Mouse (Mus musculus) left cerebral cortex, postnatal 25 days (tissue): ENCODE data around the gene Rock2. TPM values are rescaled to one million over a fixed set of nuclear protein-coding genes. Genes with fewer than 3 reads are reported as not detected.

Source experiments
- DNase-seq, 2 experiments: peaks; one replicate each; pipeline ENCODE4 v3.0.0; 2022; ENCODE audit warnings: low spot score in 2 of 2, mixed read lengths in 1 of 2
- intact Hi-C: fragments of 180-260 bp; cut with DNase I; formaldehyde crosslinking; loops from one replicate; pipeline ENCODE4 v1.15.1; 2025
- total RNA-seq, 2 experiments: library from RNA; stranded (reverse); gene quantifications; 2 replicates each; pipeline ENCODE4 v1.2.3; 2021

Rock2 gene
- total RNA-seq, result 100 to 1,000 TPM; 133 to 146 TPM

DNA sequence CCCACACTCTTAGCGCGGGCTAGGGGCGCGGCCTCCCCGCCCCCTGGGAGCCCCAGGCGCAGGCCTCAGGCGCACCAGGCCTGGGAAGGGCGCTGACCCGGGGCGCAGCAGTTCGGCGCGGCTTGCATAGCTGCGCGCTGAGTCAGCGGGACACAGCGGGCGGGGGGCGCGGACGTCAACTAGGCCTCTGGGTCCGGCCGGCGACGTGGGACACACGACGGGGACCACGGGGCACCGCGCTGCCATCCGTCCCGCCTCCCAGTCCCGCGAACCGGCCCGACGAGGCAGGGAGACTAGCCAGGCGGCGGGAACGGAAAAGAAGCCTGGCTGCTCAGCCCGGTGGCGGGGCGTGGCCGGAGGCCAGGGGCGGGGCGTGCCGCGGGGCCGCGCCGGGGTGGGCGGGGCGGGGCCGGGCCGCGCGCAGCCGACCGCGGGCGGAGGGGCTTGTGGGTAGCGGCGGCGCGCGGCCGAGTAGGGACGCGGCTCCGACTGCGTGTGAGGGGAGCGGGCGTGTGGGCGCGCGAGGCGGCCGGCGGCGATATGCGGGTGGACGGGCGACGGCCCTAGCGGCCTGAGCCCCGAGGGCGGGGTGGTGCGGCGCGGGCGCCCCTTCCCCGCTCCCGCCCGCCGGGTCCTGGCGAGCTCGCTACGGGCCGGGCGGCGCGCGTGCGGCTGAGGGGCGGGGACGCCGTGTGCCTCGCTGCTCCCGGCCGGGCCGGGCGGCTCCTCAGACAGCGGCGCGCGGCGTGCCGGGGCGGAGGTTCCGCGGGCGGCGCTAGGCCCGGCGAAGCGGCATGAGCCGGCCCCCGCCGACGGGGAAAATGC, at the start of gene Rock2:
TSS of gene Rock2 (plus strand) at position 500 of the 825 bp plus-strand sequence.
- peak; percentile 79 to 83 for DNase-seq
- intact Hi-C loops, result loop anchor here (2.0 kb wide), 2 partner anchors 44 to 58 kb away; no protein-coding TSS in a partner anchor

DNA sequence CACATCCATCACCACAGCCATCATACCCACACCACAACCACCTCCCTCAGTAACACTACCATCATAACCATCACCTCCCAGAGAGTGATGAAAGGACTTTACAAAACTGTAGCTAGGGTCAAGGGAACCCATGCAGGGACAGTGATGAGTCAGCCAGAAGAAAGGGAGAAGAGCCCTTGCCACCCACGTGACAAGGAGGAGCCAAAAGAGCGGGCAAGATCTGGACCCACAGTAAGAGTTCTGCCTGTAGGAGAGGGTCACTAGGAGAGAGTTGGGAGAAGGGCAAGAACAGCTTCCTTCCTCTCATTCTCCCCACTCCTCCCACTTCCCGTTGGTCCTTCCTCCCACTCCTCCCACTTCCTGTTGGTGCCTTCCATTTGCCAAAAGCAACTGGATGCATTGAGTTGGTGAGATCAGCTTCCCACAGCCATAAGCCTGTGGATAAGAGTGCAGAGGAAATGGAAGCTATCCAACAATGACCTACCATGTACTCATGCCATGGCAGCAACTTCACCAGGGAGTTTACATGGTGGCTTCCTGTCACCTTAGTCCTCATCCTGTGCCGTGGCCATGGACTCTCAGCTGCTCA, 47.4 kb upstream of the Rock2 start:
- DNase-seq, result no peak
- intact Hi-C loops, result no loop called here

DNA sequence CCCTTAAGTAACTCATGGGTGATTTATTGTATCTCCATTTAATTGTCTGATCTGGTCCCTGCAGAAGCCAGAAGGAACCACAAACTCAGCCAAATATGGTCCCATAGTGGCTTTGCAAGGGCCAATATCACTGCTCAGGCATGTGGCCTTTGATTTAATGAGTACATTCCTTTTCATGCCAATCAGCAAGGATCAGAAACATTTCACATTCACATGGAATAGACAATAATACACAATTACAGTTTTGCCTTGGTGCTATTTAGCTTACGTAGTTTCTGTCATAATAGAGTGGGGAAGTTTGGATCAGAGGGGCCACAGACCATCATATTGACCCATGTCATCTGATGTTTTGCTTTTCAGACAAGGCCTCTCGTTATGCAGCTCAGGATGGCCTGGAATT, 46.2 kb upstream of the Rock2 start:
- DNase-seq, result no peak
- intact Hi-C loops, result no loop called here

DNA sequence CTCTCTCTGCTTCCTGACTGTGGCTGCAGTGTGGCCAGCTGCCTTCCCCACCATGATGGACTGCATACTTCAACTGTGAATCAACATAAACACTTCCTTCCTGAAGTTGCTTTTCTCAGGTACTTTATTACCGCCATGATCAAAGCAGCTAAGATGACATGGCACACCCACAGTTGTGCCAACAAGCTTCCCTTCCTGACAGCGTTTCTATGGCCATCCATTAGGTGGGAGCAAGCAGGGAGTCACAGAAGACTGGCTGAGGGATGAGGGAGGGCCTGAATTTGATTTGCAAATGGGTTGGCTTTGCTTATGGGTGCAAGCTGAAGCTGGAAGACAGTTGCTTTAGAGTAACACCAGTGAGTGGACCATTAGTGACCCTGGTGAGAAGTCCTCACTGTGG, 44.9 kb upstream of the Rock2 start:
- DNase-seq, result no peak
- intact Hi-C loops, result loop anchor here (2.0 kb wide), 2 partner anchors 45 to 55 kb away; partner anchors contain the start of gene Rock2

DNA sequence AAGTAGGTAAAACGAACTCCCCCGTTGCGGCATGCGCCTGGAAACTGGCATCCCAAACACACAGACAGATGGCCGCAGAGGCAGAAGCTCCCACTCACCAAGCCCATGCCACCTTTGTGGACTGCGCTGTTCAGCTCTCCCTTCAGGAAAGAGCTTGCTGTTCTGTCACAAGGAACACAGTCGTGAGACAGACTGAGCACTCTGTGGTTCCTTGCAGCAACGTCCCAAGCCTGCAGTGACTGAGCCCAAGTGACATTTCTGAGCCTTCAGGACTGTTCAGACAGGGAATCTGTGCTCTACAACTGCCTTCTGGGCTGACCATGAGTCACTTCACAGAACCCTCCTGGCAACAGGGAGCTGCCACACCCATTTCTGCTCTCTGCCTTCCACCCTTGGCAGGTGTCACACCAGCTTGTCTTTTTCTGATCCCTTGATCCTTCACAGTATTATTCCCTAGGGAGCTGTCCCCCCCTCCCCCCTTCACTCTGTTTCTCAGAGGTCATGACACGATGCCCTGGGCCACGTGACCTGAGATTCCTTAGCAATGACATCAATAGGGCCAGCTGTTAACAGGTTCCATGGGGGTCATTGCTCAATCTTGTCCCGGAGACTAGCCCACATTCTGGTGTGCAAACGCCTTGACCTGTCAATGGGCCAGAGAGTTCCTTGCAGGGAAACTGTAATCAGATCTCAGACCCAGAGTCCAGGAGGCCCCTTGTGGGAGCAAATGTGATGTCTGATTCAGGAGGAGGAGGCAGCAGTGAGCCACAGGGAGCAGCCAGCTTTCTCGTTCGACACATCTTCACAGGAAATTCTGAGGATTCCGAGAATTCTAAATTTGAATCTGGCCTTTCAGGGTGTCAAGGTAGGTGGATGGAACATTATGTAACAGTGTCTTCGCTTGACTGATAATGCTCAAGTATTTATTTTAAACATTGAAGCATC, 44.0 kb upstream of the Rock2 start:
- peak; percentile 63 to 90 for DNase-seq
- intact Hi-C loops, result loop anchor here (2.0 kb wide), 2 partner anchors 44 to 54 kb away; partner anchors contain the start of gene Rock2

DNA sequence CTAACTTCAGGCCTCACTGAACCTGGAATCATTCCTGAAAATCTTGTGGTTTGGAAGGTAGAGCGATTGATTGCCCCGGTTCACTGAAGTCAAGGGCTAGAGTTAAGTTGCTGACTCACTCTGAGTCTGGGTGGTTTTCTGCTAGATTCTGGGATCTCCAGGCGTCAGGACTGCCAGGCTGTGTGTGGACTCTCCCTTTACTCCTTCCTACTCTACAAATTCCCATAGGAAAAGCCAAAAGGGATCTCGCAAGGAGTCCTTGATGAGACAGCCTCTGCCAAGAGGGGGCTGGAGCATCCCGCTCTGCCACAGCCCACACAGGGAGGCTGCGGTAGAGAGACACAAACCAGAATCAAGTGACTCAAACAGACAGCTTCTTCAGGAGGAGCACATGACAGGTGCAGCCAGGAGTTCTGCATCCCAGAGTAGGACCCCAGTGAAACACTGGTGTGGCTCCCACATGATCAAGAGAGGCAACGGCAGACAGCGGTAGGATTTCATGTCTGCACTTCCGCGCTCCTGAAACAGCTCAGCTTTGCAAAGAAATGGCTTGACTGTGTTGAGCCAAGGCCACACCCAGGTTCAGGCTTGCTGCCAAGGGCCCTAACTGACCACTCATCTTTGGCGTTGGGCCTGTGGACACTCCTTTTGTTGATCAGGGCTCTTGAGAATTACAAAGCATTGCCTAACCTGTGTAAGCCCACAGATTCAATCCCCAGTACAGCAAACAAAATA, 41.1 kb upstream of the Rock2 start:
- intact Hi-C loops, result no loop called here
- DNase-seq, result peak in 1 of 2 experiments; percentile 81

DNA sequence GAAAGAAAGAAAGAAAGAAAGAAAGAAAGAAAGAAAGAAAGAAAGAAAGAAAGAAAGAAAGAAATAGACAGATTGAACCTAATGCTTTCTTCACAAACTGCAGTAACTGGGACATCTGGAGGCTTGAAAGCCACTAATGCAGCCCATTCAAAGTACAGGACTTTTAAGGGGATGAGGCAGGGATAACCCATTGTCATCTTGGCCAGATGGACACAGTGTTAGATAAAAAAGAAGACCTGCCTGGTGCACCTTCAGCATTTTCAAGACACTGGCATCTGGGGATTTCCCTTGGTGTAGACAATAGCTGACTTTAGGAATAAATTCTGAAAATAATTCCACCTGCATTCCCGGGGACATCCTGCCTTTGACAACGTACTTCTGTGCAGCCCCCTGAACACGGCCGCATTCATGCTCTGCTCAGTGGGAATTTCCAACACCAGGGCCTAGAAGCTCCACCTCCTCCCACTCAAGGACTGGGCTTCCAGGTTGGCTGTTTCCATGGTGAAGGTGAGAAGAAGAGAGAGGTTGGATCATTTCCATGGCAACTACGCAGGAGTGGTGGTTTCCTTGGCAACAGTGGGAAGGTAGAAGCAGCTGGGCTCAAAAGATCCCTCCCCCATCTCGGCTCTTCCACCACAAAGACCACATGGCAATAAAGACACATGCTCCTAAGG, 38.9 kb upstream of the Rock2 start:
- DNase-seq, result peak; percentile 82 to 94
- intact Hi-C loops, result loop anchor here (2.0 kb wide), 1 partner anchor 17 kb away; no protein-coding TSS in a partner anchor

DNA sequence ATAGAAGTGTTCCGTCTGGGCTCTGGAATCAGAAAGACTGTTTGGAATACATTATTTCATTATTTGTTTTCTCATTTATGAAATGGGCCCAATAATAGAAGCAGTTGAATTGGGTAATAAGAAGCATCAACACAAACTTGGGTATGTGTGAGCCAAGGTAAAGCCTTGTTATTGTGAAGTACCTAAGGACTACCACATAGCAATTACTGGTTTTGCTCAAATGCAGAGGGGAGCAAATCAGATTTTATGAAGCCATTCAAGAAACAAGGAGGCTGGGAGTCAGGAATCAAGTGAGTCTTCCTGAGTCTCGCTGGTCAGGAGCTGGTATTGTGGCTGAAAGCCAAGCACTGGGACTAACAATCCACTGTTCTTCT, 38.4 kb upstream of the Rock2 start:
- intact Hi-C loops, result loop anchor here (2.0 kb wide), 1 partner anchor 17 kb away; no protein-coding TSS in a partner anchor
- no peak for DNase-seq

DNA sequence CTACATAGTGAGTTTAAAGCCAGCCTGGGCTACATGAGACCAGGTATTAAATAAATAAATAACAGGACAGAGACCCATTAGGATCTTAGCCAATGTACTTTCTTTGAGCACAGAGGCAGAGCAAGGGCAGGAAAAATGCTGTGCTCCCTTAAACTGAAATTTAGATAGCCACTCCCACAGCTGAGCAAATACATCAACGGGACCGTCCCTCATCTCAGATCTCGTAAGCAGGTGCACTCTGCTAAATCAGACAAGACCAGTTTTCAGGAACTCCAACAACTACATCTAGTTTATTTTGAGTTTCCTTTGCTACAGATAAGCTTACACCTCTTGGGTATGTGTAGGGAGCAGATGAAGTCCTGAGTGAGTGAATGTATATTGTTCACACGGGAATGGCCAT, 36.6 kb upstream of the Rock2 start:
- intact Hi-C loops, result no loop called here
- DNase-seq, result no peak

DNA sequence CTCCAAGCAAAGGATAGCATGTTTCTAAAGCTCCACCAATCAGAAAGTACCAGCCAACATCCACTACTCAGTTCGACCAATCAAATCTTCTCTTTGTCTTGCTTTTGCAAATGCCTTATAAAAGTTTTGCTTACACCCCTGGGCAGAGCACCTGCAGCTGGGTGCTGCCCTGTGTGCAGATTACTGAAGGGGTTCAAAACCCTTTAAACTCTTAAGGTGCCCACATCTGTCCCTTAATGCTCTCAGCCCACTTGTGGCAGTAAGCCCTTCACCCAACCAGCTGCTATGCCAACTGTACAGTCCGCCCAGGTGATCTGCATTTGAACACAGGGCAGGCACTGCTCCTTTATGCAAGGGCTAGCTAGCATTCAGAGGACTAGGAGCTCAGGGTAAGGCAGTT, 34.9 kb upstream of the Rock2 start:
- intact Hi-C loops, result no loop called here
- no peak for DNase-seq

DNA sequence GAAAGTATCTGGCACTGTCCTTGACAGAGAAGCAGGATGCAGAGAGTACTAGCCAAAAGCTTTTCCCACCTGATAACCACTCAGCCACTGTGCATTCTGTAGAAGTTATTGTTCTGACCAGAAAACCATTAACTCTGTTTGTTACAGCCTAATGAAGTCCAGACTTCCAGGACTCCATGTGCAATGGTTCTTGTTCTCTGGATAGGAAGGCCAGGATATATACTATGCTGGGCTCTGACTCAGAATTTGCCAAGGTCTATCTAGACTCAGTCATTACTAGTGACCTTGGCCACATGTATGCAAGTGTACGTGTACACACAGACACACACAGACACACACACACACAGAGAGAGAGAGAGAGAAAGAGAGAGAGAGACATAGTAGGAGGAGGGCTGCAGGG, 34.2 kb upstream of the Rock2 start:
- intact Hi-C loops, result no loop called here
- no peak for DNase-seq

DNA sequence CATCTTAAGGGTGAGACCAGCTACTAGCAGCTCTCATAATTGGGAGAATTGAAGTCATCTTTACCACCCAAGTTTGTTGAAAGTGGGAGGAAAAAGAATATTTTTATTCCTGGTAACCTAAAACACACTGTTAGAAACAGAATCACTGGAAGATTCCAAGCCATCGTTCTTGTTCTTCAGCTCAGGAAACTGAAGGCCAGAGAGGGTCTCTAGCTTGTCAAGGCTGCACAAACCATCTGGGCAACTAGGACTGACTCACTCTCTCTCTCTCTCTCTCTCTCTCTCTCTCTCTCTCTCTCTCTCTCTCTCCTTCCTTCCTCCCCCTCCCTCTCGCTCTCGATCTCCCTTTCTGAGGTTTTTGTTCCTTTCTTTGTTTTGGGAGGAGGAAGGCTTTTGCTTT, 33.7 kb upstream of the Rock2 start:
- no peak for DNase-seq
- intact Hi-C loops, result no loop called here

DNA sequence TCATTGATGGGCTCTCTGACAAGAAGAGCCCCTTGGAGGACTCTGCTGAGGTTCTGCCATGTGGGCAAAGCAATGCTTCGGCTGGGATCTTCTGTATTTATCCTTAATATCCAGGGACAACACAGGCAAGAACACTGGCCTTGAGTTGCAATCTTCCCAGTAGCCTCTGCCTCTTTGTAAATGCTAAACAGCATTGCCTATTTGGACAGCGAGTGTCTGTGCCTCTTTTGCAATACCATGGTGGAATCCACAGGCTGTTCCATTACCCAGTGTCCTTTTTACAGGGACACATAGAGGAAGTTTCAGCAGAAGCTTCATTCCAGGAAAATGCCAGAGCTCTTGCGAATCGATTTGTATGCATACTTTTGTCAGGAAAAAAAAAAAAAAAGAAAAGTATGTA, 30.2 kb upstream of the Rock2 start:
- intact Hi-C loops, result no loop called here
- DNase-seq, result no peak

DNA sequence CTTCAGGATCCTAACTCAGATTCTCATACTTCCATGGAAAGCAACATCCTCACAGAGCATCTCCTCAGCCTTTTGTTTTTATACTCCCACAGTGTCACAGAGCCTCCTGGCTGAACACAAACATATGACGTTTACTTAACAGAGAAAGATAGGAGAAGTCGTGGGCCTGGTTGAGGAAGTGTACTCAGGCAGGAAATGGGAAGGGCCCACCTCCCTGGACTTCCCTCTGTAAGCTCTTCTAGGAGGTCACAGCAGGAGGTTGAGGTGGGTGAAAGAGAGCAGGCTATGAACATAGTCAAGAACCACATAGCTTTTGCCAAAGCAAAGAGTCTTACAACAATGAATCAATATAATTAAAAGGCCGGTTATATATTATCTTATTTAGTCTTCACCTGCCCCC, 28.8 kb upstream of the Rock2 start:
- intact Hi-C loops, result no loop called here

DNA sequence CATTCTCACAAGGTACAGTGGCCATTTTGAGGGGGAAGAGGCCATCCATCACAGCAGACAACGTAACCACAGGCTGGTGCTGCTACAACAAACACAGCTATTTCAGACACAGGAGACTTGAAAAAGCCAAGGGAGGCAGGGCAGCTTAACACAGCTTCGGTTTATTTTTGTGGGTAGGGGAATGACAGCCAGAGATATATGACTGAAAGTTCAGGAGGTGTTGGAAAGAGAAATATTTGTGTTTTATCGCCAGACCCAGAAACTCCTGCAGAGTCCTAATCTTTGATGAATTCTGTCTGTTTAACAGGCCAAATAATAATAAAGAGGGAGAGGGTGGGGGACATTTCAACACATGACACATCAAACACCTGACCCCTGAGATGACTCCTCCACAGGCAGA, 28.2 kb upstream of the Rock2 start:
- no peak for DNase-seq
- intact Hi-C loops, result no loop called here

More for the DNA sequence above, 28.8 kb upstream of the Rock2 start:
- no peak for DNase-seq

DNA sequence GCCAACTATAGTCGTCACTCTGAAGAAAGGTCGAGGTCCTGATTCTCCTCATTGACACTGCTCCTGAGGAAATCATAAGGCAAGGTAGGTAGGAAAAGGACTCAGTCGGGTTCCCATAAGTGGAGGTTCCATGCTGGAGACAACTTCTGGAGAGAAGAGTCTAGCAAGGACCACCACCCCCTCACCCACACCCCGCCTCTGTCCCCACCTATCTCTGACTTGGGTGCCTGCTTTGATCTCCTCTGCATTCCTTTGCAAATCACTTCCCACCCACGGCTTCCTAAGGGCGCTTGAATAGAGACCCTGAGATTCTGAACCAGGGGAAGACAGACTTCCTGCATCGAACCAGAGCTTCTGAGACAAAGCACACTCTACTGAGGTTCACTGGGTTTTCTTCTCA, 27.4 kb upstream of the Rock2 start:
- intact Hi-C loops, result no loop called here
- no peak for DNase-seq

DNA sequence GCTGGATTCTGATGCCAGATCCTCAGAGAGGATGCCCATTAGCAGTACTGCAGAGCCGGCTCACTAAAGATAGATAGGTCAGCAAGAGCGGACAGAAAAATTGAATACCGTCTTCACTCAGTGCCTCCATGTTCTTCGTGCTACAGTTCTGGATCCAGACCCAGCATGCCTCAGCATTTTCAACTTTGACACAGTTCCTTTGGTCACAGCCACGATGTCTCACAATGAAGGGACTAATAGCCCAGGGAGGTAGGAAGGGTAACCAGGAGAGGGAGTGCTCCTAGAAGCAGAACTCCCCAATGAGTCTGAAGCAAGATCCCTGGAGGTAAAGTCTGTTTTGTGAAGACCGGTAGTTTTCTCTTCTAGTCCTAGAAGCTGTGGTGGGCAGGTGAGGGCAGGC, 26.1 kb upstream of the Rock2 start:
- no peak for DNase-seq
- intact Hi-C loops, result no loop called here

DNA sequence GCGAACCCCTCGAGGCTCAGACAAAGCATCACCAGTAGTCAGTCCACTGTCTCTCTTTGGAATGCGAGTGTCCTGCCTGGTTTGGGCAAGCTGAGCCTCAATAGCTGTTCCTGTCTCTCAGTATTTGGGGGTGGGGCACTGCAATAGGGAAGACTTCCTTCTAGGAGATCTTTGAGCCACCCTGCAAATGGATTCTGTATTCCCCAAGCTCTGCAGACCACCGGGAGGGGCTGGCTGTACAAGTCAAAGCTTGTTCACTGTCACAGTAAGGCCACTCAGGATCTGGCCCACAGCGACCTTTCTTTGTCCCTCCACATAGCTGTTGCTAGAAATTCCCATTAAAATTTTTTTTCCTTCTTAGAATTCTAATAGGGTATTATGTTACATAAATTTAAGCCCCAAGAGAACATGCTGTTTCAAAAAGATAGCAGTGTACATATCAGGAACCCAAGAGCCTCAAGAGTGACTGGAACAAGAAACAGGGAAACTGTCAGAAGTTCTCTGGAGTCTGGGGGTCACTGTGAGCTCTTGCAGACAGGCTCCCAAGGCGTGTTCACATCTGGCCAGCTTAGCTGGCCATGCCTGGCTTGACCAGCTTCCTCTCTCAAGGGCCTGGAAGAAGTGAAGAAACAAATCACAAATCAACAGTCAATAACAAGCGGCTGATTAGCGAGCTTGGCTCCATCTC, 25.5 kb upstream of the Rock2 start:
- no peak for DNase-seq
- intact Hi-C loops, result no loop called here
